Mouse (Mus musculus) frontal cortex, postnatal 14 days (tissue): ENCODE measurements around the gene Disp1.

ENCODE experiments used
- DNase-seq, 2 experiments: peaks; one replicate each; pipeline ENCODE4 v3.0.0; 2022; ENCODE audit warnings: low spot score in 2 of 2

Disp1 gene

DNA sequence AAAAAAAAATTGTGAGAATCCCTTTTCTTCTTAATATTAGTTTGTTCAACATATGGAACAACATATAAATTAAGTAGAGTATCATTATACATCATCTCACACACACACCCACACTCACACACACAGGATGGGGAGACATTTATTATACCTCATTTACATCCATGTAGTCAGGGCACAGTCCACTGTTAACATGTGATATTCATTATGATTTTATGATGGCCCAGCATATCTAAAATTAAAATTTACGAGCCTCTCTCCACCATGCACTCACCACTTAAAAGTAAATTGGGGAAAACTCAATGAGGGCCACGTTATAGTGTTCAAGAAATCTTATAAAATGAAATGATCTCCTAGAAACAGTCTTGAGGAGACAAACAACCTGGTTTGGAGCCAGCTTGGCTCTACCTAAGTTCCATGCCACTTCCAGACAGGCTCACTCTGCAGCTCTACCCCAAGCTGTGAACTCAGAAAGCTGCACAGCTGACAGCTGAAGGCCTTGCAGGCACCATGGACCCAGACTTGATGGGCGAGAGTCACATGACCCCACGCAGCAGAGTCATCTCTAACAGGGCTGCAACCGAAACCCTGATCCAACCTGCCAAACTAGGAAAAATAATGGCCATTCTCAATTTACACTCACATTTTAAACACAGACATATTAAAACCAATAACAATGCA, 57.7 kb downstream of the Disp1 start:
- no peak for DNase-seq

GRCm38 (mm10) chr1:183161057-183161456, 60.3 kb downstream of the Disp1 start:
- no peak for DNase-seq

DNA sequence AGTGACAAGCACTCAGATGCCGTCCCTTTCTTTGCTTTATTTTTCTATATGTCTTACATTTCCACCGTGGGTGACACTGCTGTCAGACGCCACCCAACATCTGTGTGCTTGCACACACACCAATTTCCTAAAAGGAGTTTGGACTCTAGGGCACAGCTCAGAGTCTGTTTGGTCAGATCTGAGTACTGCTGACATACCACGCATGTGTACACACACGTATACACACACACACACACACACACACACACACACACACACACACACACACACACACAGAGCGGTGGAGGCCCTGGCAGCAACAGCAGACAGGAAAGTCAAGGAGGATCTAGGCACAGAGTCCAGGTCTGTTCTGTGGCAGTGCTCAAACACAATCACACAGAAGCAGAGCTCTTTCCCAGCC, 61.1 kb downstream of the Disp1 start:
- DNase-seq = no peak

- DNase-seq = no peak
Observed at GRCm38 (mm10) chr1:183159183-183159582, 62.1 kb downstream of the Disp1 start.

- DNase-seq = no peak
Observed at GRCm38 (mm10) chr1:183155600-183155999, 65.7 kb downstream of the Disp1 start.

GRCm38 (mm10) chr1:183154296-183155204, 66.8 kb downstream of the Disp1 start:
- no peak for DNase-seq

DNA sequence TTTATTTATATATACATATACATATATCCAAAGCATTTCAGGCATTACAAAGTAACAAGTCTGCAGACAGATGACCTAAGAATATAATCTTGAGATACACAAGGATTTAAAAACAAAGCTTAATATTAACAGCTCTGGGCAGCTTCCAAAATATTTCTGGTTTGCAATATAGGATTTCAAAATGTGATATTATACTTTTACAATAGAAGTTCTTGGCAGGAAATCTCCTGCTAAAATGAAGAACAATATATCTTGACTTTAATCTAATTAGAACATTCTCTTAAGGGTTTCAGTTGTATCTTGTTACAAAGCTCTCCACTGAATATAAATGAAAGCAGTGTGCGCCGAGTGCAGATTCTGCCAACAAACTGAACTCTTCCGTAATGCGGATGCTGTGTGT, 68.0 kb downstream of the Disp1 start:
- no peak for DNase-seq

DNA sequence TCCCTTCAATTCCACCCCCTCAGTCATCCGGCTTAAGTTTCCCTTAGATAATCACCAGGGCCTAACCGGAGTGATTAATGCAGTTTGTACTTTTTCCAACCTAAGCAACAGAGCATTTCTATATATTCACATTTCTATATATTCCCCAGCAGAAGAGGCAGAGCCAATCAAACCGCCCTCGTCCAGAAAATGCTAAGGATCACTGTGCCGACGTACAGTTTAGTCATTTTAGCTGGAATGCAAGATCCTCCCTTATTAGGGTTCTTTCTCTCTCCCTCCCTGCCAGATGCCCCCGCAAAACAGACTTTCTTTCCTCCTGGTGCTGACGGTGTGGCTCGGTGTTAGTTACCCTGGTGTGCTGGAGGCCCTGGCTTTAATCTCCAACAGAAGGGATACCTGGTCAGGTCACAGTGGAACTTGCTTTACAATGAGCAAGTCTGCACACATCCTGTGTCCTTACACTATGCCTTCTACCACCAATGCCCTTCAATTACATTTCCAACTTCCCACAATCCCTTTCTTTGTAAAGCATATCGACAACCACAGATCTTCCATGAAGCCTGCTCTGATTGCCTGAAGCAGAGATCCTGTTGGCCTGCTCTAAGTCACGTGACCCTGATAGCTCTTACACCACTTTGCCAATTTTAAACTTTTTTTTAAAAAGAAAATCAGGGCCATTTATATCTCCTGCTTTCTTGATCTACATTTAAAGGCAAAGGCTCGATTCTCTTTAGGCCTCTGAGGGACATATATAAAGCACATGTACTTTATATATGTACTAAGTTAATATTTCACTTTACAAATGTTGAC, 69.6 kb downstream of the Disp1 start:
- peak in 1 of 2 experiments; percentile 17 for DNase-seq

DNA sequence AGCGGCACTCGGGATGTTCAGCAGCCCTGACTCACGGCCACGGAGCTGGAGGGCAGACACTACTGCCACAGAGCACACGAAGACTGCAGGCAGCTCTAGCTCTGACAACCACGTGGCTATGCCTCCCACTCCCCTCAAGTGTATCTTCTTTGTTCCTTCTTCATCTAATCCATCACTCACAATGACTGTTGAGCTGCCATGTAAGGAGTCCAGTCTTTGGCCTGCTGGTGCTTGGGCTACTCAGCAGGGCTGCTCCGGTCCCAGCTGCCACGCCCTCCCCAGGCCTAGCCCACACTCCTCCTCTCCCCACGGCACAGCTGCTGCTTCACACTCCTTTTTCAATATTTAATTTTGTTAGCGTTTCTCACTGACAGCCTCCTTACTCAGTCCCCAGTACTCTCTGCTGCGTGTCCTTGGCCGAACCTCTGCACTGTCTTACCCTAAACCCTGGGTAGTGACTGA, 70.9 kb downstream of the Disp1 start:
- DNase-seq = no peak

DNA sequence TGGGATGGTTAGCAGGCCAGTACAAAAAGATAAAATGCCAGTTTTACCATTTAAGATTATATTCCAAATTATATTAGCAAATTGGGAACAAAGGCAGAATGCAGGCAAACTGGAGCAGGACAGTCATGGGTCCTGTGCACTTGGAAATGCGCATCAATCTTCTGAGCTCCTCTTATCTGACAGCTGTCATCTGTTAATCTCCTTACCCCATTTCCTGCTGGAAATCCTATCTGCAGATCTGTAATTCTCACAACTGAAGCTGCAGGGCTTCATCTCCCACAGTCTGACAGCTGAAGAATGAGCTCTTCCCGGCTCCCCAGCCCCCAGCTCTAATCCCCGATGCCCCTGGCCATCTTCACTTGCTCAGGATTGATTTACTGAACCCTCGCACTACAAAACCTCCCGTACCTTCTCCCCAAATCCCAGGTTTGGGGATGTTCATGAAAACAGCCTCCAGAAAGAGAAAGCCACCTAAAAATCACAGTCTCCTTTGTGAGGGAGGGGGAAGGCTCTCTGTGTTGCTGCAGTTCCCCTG, 71.7 kb downstream of the Disp1 start:
- DNase-seq = no peak

DNA sequence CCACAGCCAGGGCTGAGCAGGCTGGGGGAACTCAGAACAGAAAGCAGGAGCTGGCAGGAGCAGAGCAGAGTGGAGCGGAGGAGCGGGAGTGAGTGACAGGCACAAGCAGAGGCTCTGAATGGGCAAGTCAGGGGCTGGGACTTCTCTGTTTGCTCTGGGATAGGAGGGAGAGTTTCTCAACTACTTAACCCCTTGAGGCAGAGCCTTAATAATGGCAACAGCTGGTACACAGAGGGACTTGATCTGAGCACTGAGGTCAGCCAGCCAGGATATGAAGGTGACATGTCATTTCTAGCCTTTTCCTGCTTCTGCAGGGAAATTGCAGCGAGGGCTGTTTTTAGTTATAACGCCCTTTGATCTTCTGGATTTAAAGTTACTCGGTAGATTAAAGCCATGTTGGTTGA, 73.9 kb downstream of the Disp1 start:
- no peak for DNase-seq

- no peak for DNase-seq
Observed at GRCm38 (mm10) chr1:183146795-183147194, 74.5 kb downstream of the Disp1 start.

GRCm38 (mm10) chr1:183146102-183146735, 75.1 kb downstream of the Disp1 start:
- no peak for DNase-seq

GRCm38 (mm10) chr1:183144602-183145205, 76.6 kb downstream of the Disp1 start:
- DNase-seq = no peak

- DNase-seq = no peak
Observed at GRCm38 (mm10) chr1:183143246-183143645, 78.1 kb downstream of the Disp1 start.

DNA sequence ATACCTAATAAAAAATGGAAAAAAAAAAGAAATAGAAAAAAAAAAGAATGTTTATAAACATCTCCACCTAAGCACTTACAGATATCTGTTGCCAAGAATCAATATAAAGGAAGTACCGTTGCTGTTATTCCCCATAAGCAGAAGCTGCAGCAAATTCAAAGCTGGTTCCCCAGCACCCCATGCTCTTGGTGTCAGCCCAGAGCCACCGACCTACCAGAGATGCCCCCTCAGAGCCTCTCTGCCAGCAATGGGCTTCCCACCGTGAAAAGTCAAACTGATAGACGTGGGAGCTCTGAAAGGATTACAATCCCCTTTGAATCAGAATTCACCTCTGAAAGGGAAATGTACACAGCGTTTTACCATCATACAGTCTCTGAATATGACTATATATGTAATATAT, 78.8 kb downstream of the Disp1 start:
- no peak for DNase-seq

GRCm38 (mm10) chr1:183141329-183141728, 80.0 kb downstream of the Disp1 start:
- DNase-seq = no peak

DNA sequence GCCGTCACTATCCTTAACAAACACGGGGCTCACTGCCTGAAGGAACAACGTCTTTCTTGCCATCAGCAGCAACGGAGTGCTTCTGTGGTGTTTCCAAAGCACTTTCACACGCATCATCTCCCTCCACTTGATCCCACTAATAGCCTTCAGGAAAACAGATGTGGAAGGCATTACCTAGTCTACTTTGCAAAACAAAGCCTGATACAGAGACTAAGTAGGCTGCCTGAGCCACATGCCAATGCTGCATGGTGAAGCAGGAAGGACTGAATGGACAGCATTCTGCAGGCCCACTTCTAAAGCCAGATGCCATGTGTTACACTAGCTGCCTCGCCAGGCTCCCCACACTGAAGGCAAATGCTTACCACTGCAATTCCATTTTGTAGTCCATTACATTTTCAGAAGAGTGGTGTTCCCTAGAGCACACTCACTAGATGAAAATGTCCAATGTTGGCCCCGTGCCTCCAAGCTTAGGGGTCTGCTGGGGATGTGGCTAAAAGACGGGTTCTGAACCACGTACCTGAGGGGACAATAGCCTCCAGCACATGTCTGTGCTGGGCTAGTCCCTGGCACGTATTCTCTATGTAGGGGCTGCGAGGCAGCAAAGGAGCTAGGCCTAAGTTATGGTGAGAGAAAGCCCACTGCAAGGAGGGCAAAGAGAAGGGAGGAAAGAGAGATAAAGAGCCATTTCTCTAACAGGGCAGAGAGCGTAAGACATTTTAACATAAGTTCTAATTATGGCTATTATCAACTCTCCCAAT, 80.6 kb downstream of the Disp1 start:
- no peak for DNase-seq

DNA sequence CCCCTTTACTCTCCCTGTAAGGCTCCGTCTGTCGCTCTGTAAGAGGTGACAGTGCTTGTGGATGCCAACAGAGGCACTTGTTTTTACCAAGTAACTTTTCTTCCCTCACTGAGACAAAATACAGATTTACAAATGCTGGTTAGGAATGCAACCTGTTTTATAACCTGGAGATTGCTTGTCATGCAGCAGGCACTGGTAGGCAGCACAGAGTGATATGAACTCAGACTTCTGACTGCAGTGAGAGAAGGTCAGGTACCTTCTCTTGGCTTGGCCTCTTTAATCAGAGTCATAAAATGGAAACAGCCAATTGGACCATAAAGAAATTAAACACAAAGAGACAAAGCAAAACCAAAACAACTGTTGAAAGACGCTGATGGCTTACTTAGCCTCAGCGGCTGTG, 83.2 kb downstream of the Disp1 start:
- DNase-seq = no peak

- no peak for DNase-seq
Observed at GRCm38 (mm10) chr1:183134427-183134826, 86.9 kb downstream of the Disp1 start.
